Mouse (Mus musculus): ENCODE results near the gene Hipk3.

GRCm38 (mm10) chr2:104466908-104467616 lies 27.2 kb downstream of the Hipk3 start:
- TF ChIP-seq CTCF (IDR thresholded peaks at IDR 0.05; ENCODE audit: low read depth) (no peak), EP300 (IDR thresholded peaks at IDR 0.05; ENCODE audit: low read depth) (peak; percentile 98)

Measured in heart, postnatal 0 days (tissue).